8 mouse cellular contexts compared by ENCODE assay signal in genomic region chr17:47628851-47629676, GRCm38 (mm10). TPM values are rescaled to one million over a fixed set of nuclear protein-coding genes. Genes with fewer than 3 reads are reported as not detected.
DNase-seq lines count a peak whose midpoint lies in the region; ATAC-seq lines count a peak whose summit lies in the region.

No protein-coding gene starts in this region.

- peak overlapping the region; percentile 96 for H3K27ac ChIP-seq in hindbrain, embryonic 16.5 days (ENCODE audit: low read depth, low read length)
- H3K27ac ChIP-seq in macrophage, result peak overlapping the region; percentile 40

- H3K79me2 ChIP-seq in macrophage (ENCODE audit: inconsistent target), result no peaks in the 10 kb centered on the region; the same call in 1 of the 2 replicates

- H3K27me3 ChIP-seq in hindbrain, embryonic 16.5 days (replicated peaks; ENCODE audit: control insufficient read depth, insufficient read depth, low read length), result no peaks in the 10 kb centered on the region

- peak; percentile 97 for DNase-seq in R1 (ENCODE audit: low read depth, low spot score)
- DNase-seq in cerebellum, postnatal 25 days, result peak; percentile 96 to 98
- peak; percentile 91 to 93 for DNase-seq in frontal cortex, postnatal 36 days (ENCODE audit: low spot score in 2 of 2)
- peak; percentile 89 to 93 for DNase-seq in left cerebral cortex, adult 18-20 months (ENCODE audit: low spot score in 2 of 2)
- DNase-seq in right cerebral cortex, adult 18-20 months, result peak; percentile 94
- DNase-seq in urinary bladder, postnatal 10 days (ENCODE audit: low spot score), result peak; percentile 81

- peak overlapping the region; percentile 79 for H3K4me2 ChIP-seq in hindbrain, embryonic 16.5 days (ENCODE audit: low read length)

- H3K9ac ChIP-seq in hindbrain, embryonic 16.5 days (ENCODE audit: low read depth, low read length), result peak overlapping the region; percentile 81

- peak overlapping the region; percentile 73 for H3K4me3 ChIP-seq in hindbrain, embryonic 16.5 days (ENCODE audit: low read length)
- peak overlapping the region; percentile 58 for H3K4me3 ChIP-seq in macrophage (ENCODE audit: inconsistent target)

- 0% methylated on average over 58 of the region's 63 CpGs for WGBS in hindbrain, embryonic 16.5 days
- WGBS in macrophage (ENCODE audit: missing documents), result 1% methylated on average over 53 of the region's 63 CpGs

- ATAC-seq in hindbrain, embryonic 16.5 days, result peak; percentile 96

- H3K4me1 ChIP-seq in hindbrain, embryonic 16.5 days (ENCODE audit: control insufficient read depth, insufficient read depth, low read depth, low read length), result peaks cover 22% of the 10 kb centered on the region

- no peaks in the 10 kb centered on the region for H3K9me3 ChIP-seq in hindbrain, embryonic 16.5 days (ENCODE audit: control insufficient read depth, low read length)

- peaks cover 4% of the 10 kb centered on the region for H3K36me3 ChIP-seq in hindbrain, embryonic 16.5 days (ENCODE audit: control insufficient read depth, insufficient read depth, low read length)
- peaks cover 2% of the 10 kb centered on the region; the same call in 1 of the 2 replicates for H3K36me3 ChIP-seq in macrophage (ENCODE audit: inconsistent target)

RNA-seq across cellular contexts. Expression of gene Usp49, which starts 1.4 kb away (rescaled TPM):
- 5.2 TPM in 2 replicates for polyA plus RNA-seq in hindbrain, embryonic 16.5 days (2015; fragmentation: Nextera tagmentation; extraction: Ambion mirVana)
- total RNA-seq in left cerebral cortex, adult 18-20 months (2021), result 10 to 100 TPM in 1 of 2 experiments, 1 to 10 TPM in 1; 8.0 to 11.3 TPM
- total RNA-seq in macrophage (2018; cell fraction: chromatin; rRNA removed), result 10 to 100 TPM in 17 of 26 experiments, 1 to 10 TPM in 9; 6.8 to 24.0 (median 14.7) TPM
- total RNA-seq in macrophage (2018; cell fraction: cytosol; rRNA removed), result 1 to 10 TPM in 25 of 26 experiments, under 1 TPM in 1; 0.96 to 4.4 (median 2.4) TPM
- 10 to 100 TPM in 9 of 26 experiments, 1 to 10 TPM in 17; 3.0 to 17.2 (median 8.8) TPM for total RNA-seq in macrophage (2018; cell fraction: nucleus; rRNA removed)
- polyA plus RNA-seq in macrophage (2018), result 2.3 to 3.1 TPM (median 2.7 TPM) in 3 replicates

RNA-seq across cellular contexts. Expression of gene Gm20517, which starts 17.7 kb away (rescaled TPM):
- 1.7 and 1.9 TPM in 2 replicates for polyA plus RNA-seq in hindbrain, embryonic 16.5 days (2015; fragmentation: Nextera tagmentation; extraction: Ambion mirVana)
- total RNA-seq in left cerebral cortex, adult 18-20 months (2021), result 1 to 10 TPM; 3.3 to 8.3 TPM
- total RNA-seq in macrophage (2018; cell fraction: chromatin; rRNA removed), result 10 to 100 TPM in 21 of 26 experiments, 1 to 10 TPM in 5; 6.6 to 33.7 (median 20.1) TPM
- 1 to 10 TPM in 22 of 26 experiments, under 1 TPM in 4; 0.57 to 2.1 (median 1.3) TPM for total RNA-seq in macrophage (2018; cell fraction: cytosol; rRNA removed)
- 10 to 100 TPM in 10 of 26 experiments, 1 to 10 TPM in 16; 2.2 to 18.3 (median 7.1) TPM for total RNA-seq in macrophage (2018; cell fraction: nucleus; rRNA removed)
- 1.4 to 3.8 TPM (median 1.4 TPM) in 3 replicates for polyA plus RNA-seq in macrophage (2018)

RNA-seq across cellular contexts. Expression of gene Med20, which starts 17.7 kb away (rescaled TPM):
- 43.7 and 45.3 TPM in 2 replicates for polyA plus RNA-seq in hindbrain, embryonic 16.5 days (2015; fragmentation: Nextera tagmentation; extraction: Ambion mirVana)
- 10 to 100 TPM; 33.0 to 33.5 TPM for total RNA-seq in left cerebral cortex, adult 18-20 months (2021)
- total RNA-seq in macrophage (2018; cell fraction: chromatin; rRNA removed), result 100 to 1,000 TPM in 15 of 26 experiments, 10 to 100 TPM in 11; 66.7 to 129 (median 103) TPM
- 10 to 100 TPM in 25 of 26 experiments, 1 to 10 TPM in 1; 7.7 to 22.3 (median 17.3) TPM for total RNA-seq in macrophage (2018; cell fraction: cytosol; rRNA removed)
- total RNA-seq in macrophage (2018; cell fraction: nucleus; rRNA removed), result 10 to 100 TPM; 37.8 to 68.8 (median 53.4) TPM
- polyA plus RNA-seq in macrophage (2018), result 12.7 to 20.9 TPM (median 20.4 TPM) in 3 replicates

RNA-seq across cellular contexts. Expression of gene Bysl, which starts 17.8 kb away (rescaled TPM):
- polyA plus RNA-seq in hindbrain, embryonic 16.5 days (2015; fragmentation: Nextera tagmentation; extraction: Ambion mirVana), result 35.5 and 37.8 TPM in 2 replicates
- 10 to 100 TPM; 18.3 to 18.7 TPM for total RNA-seq in left cerebral cortex, adult 18-20 months (2021)
- 1 to 10 TPM in 24 of 26 experiments, under 1 TPM in 2; 0.71 to 5.9 (median 1.9) TPM for total RNA-seq in macrophage (2018; cell fraction: chromatin; rRNA removed)
- 1 to 10 TPM; 3.0 to 7.7 (median 5.6) TPM for total RNA-seq in macrophage (2018; cell fraction: cytosol; rRNA removed)
- 1 to 10 TPM in 25 of 26 experiments, under 1 TPM in 1; 0.96 to 9.3 (median 3.0) TPM for total RNA-seq in macrophage (2018; cell fraction: nucleus; rRNA removed)
- 4.6 to 14.0 TPM (median 5.4 TPM) in 3 replicates for polyA plus RNA-seq in macrophage (2018)

RNA-seq across cellular contexts. Expression of gene Tomm6, which starts 59.1 kb away (rescaled TPM):
- polyA plus RNA-seq in hindbrain, embryonic 16.5 days (2015; fragmentation: Nextera tagmentation; extraction: Ambion mirVana), result 264 and 286 TPM in 2 replicates
- total RNA-seq in left cerebral cortex, adult 18-20 months (2021), result 100 to 1,000 TPM; 205 to 227 TPM
- 10 to 100 TPM in 11 of 26 experiments, 1 to 10 TPM in 15; 5.9 to 26.6 (median 9.9) TPM for total RNA-seq in macrophage (2018; cell fraction: chromatin; rRNA removed)
- total RNA-seq in macrophage (2018; cell fraction: cytosol; rRNA removed), result 100 to 1,000 TPM; 135 to 266 (median 201) TPM
- total RNA-seq in macrophage (2018; cell fraction: nucleus; rRNA removed), result 10 to 100 TPM; 19.4 to 67.9 (median 35.0) TPM
- polyA plus RNA-seq in macrophage (2018), result 192 to 228 TPM (median 203 TPM) in 3 replicates

Comparison
In these comparisons a context has a peak if more than half of its experiments do, and no peak if none do; other contexts are left out.
1. Peak in every context shown above with its lines: DNase-seq, ATAC-seq, H3K4me3 ChIP-seq and H3K27ac ChIP-seq.